Mouse (Mus musculus) liver, postnatal 0 days (tissue): ENCODE results near the gene Gm49361.

ENCODE experiments used
- CTCF ChIP-seq: sonication (generic); IDR thresholded peaks from 2 replicates; pipeline ENCODE4 v1.5.1; 2016; ENCODE audit warnings: antibody characterized with exemption, low read depth
- EP300 ChIP-seq: IDR thresholded peaks from 2 replicates; pipeline ENCODE4 v1.6.1; 2016; ENCODE audit warnings: antibody characterized with exemption, low read depth, mild to moderate bottlenecking

GRCm38 (mm10) chr14:57649501-57649900, 96.4 kb downstream of the Gm49361 start:
- peak; percentile 29 for TF ChIP-seq CTCF
- TF ChIP-seq EP300 = no peak
